Mouse (Mus musculus) right cerebral cortex, postnatal 25 days (tissue): ENCODE data around the gene Ccdc28b.
A peak's percentile ranks its signal among the peaks of the same experiment; 100 is the strongest.

Experiments used
- DNase-seq: peaks from one replicate; pipeline ENCODE4 v3.0.0; 2022

The Ccdc28b gene

GRCm38 (mm10) chr4:129623681-129624091 lies at the start of gene Ccdc28b:
Ccdc28b (minus strand) TSS chr4:129623947.
- peak; percentile 59 for DNase-seq

GRCm38 (mm10) chr4:129672878-129673449 lies 49.2 kb upstream of the Ccdc28b start:
- no peak for DNase-seq

- peak; percentile 92 for DNase-seq
These were observed 48.5 kb upstream of the Ccdc28b start, which contains the start of gene Kpna6 for GRCm38 (mm10) chr4:129672083-129672877. Kpna6 (minus strand) TSS chr4:129672767.

GRCm38 (mm10) chr4:129671491-129672082 lies 47.8 kb upstream of the Ccdc28b start:
- no peak for DNase-seq

GRCm38 (mm10) chr4:129662255-129662813 lies 38.6 kb upstream of the Ccdc28b start:
- DNase-seq: no peak

- DNase-seq: peak; percentile 24
These were observed 37.8 kb upstream of the Ccdc28b start for GRCm38 (mm10) chr4:129661584-129661983.

GRCm38 (mm10) chr4:129654770-129655169 lies 31.0 kb upstream of the Ccdc28b start:
- no peak for DNase-seq

- DNase-seq: no peak
These were observed 26.6 kb upstream of the Ccdc28b start for GRCm38 (mm10) chr4:129650359-129650758.

GRCm38 (mm10) chr4:129648656-129649055 lies 24.9 kb upstream of the Ccdc28b start:
- no peak for DNase-seq

GRCm38 (mm10) chr4:129645204-129645603 lies 21.5 kb upstream of the Ccdc28b start:
- no peak for DNase-seq

GRCm38 (mm10) chr4:129641756-129642155 lies 18.0 kb upstream of the Ccdc28b start:
- DNase-seq: no peak

- peak; percentile 96 for DNase-seq
These were observed 17.1 kb upstream of the Ccdc28b start, which contains the start of gene Txlna for GRCm38 (mm10) chr4:129640638-129641467. Txlna (minus strand) TSS chr4:129641065.

GRCm38 (mm10) chr4:129640101-129640637 lies 16.4 kb upstream of the Ccdc28b start:
- DNase-seq: no peak

- no peak for DNase-seq
These were observed 15.5 kb upstream of the Ccdc28b start for GRCm38 (mm10) chr4:129639221-129639620.

- no peak for DNase-seq
These were observed 10.1 kb upstream of the Ccdc28b start for GRCm38 (mm10) chr4:129633852-129634251.

- DNase-seq: no peak
These were observed 8.1 kb upstream of the Ccdc28b start for GRCm38 (mm10) chr4:129631867-129632266.

- DNase-seq: no peak
These were observed 7.2 kb upstream of the Ccdc28b start for GRCm38 (mm10) chr4:129630944-129631343.

GRCm38 (mm10) chr4:129626035-129626434 lies 2.3 kb upstream of the Ccdc28b start:
- no peak for DNase-seq

- DNase-seq: no peak
These were observed 1.7 kb upstream of the Ccdc28b start for GRCm38 (mm10) chr4:129625496-129625895.

GRCm38 (mm10) chr4:129625029-129625370 lies 1.3 kb upstream of the Ccdc28b start:
- DNase-seq: no peak

GRCm38 (mm10) chr4:129624281-129625028 lies 708 bp upstream of the Ccdc28b start:
- DNase-seq: peak; percentile 88
